Mouse (Mus musculus) cortical plate, adult 2 months (tissue): ENCODE data around the gene Map3k20. TPM values are rescaled to one million over a fixed set of nuclear protein-coding genes. Genes with fewer than 3 reads are reported as not detected.

Experiments used
- H3K27ac ChIP-seq: fragments of 200-500 bp; 2 replicates; pipeline ENCODE4 v1.5.1; 2012; ENCODE audit warnings: low read length, control low read depth, inconsistent platforms; ENCODE audit not compliant: insufficient read depth
- H3K4me1 ChIP-seq: fragments of 200-500 bp; 2 replicates; pipeline ENCODE4 v1.6.1; 2011; ENCODE audit warnings: low read length; ENCODE audit not compliant: control insufficient read depth, insufficient read depth
- H3K4me3 ChIP-seq: fragments of 200-500 bp; 2 replicates; pipeline ENCODE4 v1.5.1; 2011; ENCODE audit warnings: mild to moderate bottlenecking, low read length, control low read depth; ENCODE audit not compliant: insufficient read depth
- CTCF ChIP-seq: fragments of 200-500 bp; IDR thresholded peaks from 2 replicates; pipeline ENCODE4 v1.5.1; 2011; ENCODE audit warnings: mild to moderate bottlenecking, control low read depth, low read length; ENCODE audit not compliant: insufficient read depth; ENCODE audit errors: extremely low read depth
- POLR2A ChIP-seq: fragments of 200-500 bp; IDR thresholded peaks from 2 replicates; pipeline ENCODE4 v1.6.1; 2011; ENCODE audit warnings: mild to moderate bottlenecking, low read length, control low read depth; ENCODE audit not compliant: insufficient read depth; ENCODE audit errors: extremely low read depth
- polyA plus RNA-seq: library from polyadenylated mRNA; depleted of rRNA; stranded (reverse); fragments of >200 nt; gene quantifications from 2 replicates; pipeline ENCODE4 v1.2.3, GENCODE M21; 2012; rRNA removed

Map3k20 gene
- polyA plus RNA-seq, 1 experiment: 5.7 TPM

DNA sequence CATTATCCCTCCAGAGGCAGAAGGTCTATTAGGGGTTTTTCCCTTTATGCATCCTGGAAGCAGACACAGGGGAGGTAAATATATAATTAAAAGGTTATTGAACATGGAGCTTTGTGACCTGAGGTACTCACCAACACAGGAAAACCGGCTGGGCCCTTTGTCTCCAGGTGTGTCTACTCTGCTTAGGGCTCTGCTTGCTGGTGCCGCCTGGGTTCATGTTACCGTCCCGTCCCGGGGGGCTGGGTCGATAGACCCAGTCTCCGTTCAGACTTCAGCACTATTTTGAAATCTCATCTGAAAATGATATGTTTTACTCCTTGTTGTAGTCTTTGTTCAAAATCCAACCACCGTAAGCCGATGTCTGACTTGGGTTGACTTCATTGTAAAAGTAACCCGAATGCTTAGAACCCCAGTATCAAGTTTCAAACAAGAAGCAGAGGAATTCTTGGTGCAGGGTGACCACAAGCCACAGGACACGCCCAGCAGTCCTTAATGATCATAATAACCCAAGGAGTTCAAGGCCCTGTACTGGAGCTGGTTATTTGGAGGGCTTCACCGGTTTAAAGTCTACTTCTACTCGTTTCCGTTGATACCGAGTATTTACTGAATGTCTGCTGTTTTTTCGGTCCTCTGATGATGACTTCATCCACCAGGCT lies 186.1 kb downstream of the Map3k20 start:
- no peak overlapping the region for H3K27ac ChIP-seq
- H3K4me1 ChIP-seq: no peaks in the 10 kb centered on the region
- TF ChIP-seq POLR2A: no peak
- H3K4me3 ChIP-seq: no peak overlapping the region

DNA sequence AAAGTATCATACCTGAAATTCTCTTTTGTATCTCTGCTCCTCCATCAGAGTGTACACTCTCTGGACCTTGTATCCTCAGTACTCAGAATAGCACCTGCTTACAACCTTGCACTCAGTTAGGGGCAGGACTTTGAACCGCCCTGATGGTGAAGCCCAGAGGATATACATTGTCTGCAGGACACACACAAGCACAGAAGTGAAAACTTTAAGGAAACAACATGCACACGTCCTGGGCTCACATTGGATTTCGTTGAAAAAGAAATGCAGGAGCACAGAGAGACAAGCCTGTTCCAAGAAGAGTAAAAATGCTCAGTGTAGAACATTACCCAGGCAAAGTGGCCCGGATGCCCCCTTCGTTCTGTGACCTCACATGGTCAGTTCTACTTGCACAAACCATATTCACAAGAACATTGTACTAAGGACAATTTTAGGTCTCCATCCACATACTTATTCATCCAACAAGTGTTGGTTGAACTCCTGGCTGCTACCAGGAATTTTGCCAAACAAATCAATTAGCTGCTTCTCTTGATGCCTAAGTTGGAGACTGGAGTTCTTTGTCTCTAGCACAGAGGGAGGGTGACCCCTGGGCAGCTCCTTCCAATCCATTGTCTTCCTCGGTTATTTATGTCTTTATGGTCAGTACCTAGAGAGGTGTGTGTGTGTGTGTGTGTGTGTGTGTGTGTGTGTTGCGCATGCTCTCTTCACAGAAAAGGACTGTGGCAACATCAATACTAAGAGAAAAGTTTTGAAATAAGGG lies 189.3 kb downstream of the Map3k20 start:
- Histone ChIP-seq H3K27ac (no peak overlapping the region), H3K4me1 (no peaks in the 10 kb centered on the region), H3K4me3 (no peak overlapping the region)
- TF ChIP-seq POLR2A: no peak
- no peak for TF ChIP-seq CTCF

DNA sequence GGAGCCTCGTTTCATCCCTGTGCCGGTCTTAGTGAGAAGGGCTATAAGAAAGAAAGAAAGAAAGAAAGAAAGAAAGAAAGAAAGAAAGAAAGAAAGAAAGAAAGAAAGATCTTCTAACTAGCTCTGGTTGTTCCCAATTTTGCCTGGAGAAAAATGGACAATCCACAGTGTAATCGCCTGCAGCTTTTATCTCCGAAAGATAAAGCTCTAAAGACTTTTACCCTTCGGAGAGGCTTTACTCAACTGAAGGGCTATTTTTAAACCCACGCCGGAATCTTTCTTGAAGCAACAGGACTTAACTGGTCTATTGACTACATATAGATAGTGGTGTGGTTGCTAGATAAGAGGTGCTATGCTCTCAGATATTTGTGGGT lies 190.0 kb downstream of the Map3k20 start:
- TF ChIP-seq CTCF (no peak), POLR2A (no peak)
- no peak overlapping the region for H3K27ac ChIP-seq
- H3K4me1 ChIP-seq: no peaks in the 10 kb centered on the region
- peak overlapping the region; percentile 58; the same call in 1 of the 2 replicates for H3K4me3 ChIP-seq

DNA sequence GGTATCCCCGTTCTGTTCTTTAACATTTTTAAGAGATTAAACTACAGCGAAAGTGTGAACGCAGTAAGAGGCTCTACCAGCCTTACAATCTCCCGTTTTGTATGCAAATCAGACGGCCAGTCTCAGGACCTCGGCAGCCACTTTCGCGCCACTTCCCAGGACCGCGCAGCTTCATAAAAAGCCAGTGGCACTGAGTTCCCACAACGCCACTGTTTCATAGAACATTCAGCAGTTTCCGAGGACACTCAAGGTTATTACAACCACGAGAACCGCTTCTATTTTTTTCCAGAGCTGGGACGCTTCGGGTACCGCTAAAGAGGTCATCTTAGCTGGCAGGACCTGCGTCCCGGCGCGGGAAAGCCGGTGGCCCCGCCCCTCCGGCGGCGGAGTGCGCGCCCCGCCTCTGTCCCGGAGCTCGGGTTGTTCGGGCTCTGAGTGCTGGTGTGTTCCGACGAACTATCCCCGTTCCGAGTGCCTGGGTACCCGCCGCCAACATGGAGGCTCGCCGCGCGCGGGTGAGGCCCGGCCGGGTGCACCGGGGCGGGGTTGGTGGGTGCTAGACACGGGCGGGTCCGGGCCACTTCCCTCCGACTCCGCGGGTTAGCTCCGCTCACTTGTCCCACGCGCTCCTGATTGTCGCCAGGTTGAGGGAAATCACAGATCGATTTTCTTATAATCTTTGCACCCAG lies 190.5 kb downstream of the Map3k20 start, which contains the start of gene Cdca7:
TSS of gene Cdca7 (plus strand) at position 363 of the 689 bp plus-strand sequence.
- peak within 1 kb of the TSS; percentile 58 for H3K4me3 ChIP-seq
- TF ChIP-seq POLR2A: no peak
- no peak for TF ChIP-seq CTCF
- H3K27ac ChIP-seq: peak within 1 kb of the TSS; percentile 31; the same call in 1 of the 2 replicates
- H3K4me1 ChIP-seq: no peaks in the 10 kb centered on the region

DNA sequence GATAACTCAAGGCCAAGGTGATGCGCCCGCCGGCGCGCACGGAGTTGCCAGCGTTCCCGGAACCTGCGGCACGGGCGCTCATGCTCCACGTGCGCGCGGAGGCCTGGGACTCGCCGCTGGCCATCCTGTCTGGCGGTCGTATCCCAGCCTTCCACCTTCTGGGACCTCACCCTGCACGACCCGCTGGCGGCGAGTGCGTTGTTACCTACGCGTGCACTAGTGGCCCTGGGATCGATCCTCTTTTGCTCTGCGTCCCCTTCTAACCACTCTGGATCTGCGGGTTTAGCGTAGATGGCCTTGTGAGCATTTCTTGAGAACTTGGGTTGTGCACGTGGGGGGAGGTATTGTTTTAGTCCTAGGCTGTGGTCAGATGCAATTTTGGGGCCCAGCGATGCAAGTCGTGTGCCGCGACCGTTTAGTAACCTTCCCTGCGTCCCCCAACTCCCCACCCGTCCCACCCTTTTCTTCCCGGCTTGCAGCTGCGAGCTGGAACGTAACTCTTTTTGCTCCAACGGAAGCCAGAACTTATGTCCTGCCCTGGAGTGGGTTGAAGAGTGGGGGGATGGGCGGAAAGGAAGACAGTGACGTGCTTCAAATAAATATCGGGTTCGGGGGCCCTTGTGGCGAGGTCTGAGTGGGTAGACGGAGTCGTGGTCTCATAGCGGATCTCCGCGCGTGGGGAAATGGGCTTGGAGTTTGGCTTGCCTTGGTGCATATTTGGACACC lies 191.2 kb downstream of the Map3k20 start:
- Histone ChIP-seq H3K27ac (no peak overlapping the region), H3K4me3 (peak overlapping the region; percentile 58), H3K4me1 (no peaks in the 10 kb centered on the region)
- TF ChIP-seq POLR2A (no peak), CTCF (no peak)

DNA sequence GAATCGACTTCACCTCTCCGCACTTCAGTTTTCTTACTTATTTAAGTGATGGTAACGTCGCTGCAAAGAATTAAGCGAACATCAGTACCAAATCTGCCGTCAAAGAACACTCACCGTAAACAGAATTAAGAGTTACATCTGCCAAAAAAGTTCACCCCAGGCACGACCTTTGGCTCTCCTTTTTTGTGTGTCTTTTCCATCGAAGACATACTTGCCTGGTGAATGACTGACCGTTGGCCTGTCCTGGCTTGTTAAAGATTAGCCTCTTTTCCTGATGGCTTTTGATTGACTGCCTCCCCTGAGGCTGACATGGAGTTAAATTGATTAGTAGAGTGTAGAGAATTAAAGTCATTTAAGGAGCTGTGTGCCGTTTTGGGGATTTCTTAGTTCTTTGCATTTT lies 191.8 kb downstream of the Map3k20 start:
- no peak for TF ChIP-seq POLR2A
- no peak for TF ChIP-seq CTCF
- peak overlapping the region; percentile 58; the same call in 1 of the 2 replicates for H3K4me3 ChIP-seq
- H3K4me1 ChIP-seq: no peaks in the 10 kb centered on the region
- H3K27ac ChIP-seq: no peak overlapping the region

DNA sequence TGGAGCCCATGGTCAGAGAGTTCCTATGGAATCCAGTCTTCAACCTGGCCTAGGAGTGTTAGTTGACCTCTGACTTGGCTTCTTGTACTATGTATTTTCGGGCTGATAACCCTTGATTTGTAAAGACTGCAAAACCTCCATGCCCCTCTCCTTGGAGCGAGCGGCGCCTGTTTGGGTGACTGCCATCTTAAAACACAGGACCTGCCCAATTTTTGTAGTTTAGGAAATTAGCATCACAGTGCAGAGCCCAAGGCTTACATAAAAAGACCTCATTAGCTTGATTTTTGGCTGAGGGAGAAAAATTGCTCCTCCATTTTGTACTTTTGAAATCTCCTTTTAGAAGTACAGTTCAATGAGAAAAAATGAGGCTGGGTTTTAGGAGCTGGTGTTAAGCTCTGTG lies 192.7 kb downstream of the Map3k20 start:
- TF ChIP-seq CTCF (no peak), POLR2A (no peak)
- no peaks in the 10 kb centered on the region for H3K4me1 ChIP-seq
- no peak overlapping the region for H3K27ac ChIP-seq
- H3K4me3 ChIP-seq: no peak overlapping the region

DNA sequence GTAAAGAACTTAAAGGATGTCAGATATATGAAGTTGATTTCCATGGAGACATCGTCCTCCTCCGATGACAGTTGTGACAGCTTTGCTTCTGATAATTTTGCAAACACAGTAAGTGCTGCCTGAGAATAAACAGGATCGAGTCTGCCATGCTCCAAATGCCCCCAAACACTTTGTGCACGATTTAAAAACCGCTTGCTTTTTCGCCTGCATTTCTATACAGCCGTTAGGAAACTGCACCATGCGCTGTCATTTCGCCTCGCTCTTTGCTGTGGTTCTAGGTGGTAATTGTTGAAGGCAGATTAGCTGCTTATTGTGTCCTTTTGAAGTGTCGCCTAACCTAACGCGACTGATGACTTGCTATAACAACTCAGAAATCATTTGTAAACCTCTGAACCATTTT lies 193.5 kb downstream of the Map3k20 start:
- Histone ChIP-seq H3K4me3 (no peak overlapping the region), H3K4me1 (no peaks in the 10 kb centered on the region), H3K27ac (no peak overlapping the region)
- TF ChIP-seq CTCF (no peak), POLR2A (no peak)

DNA sequence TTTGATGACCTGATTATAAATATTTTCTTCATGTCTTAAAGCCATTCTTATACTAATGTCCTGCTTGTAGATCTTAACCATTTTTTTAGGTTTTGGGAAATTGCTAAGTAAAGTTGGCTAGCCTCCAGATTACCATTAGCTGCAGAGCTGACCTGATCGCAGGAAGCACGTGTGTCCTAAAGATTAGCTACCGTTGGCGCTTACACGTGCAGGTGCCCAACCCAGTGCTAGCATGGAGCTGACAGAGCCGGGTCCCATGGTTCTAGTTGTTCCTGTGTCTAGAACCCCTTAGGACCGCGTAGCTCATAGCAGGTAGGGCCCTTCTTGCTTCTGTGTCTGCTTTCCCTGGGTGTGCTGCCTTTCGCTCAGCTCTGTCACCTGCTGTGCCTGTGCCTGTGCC lies 194.4 kb downstream of the Map3k20 start:
- Histone ChIP-seq H3K4me3 (no peak overlapping the region), H3K4me1 (no peaks in the 10 kb centered on the region), H3K27ac (no peak overlapping the region)
- TF ChIP-seq CTCF (no peak), POLR2A (no peak)

DNA sequence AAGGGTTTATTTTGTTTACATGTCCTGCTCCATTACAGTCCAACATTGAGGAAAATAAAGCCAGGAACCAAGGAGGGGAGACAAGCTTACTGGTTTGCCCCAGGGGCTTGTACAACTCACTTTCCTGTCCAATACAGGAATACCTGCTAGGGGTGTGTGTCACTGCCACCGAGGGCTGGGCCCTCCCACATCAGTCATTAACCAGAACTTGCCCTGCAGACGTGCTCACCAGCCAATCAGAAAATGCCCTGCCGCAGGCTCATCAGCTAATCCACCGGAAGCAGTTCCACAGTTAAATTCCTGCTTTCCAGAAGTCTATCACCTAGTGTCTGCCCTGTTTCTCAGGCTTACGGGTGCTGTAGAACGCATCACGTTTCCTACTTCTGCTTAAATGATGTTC lies 206.2 kb downstream of the Map3k20 start:
- TF ChIP-seq POLR2A (no peak), CTCF (no peak)
- no peaks in the 10 kb centered on the region for H3K4me1 ChIP-seq
- no peak overlapping the region for H3K27ac ChIP-seq
- H3K4me3 ChIP-seq: no peak overlapping the region

Other genes with a start within 250 kb of the Map3k20 start
- gene Cdca7, start 190.5 kb downstream of the Map3k20 start, polyA plus RNA-seq: 5.9 and 6.1 TPM in 2 replicates